Mouse (Mus musculus) forebrain, embryonic 11.5 days (tissue): Measurements from ENCODE around the gene Fam240a. TPM values are rescaled to one million over a fixed set of nuclear protein-coding genes. Genes with fewer than 3 reads are reported as not detected.

Experiments
- ATAC-seq: fragments of 200-750 bp; cut with Nextera tagmentation; replicated peaks from 2 replicates; pipeline ENCODE4 v1.8.0; 2017; ENCODE audit warnings: moderate TSS enrichment; ENCODE audit not compliant: low FRiP score
- DNase-seq: peaks from one replicate; pipeline ENCODE4 v3.0.0-alpha.2; 2017; ENCODE audit warnings: low spot score
- H3K27ac ChIP-seq: fragments of 300-500 bp; sonication (generic); 2 replicates; pipeline ENCODE4 v1.5.1; 2014; ENCODE audit warnings: low read depth, low read length
- H3K27me3 ChIP-seq: fragments of 300-500 bp; sonication (generic); 2 replicates; pipeline ENCODE4 v1.6.1; 2014; ENCODE audit warnings: mild to moderate bottlenecking, low read length, mixed read lengths; ENCODE audit not compliant: control insufficient read depth, insufficient read depth
- H3K36me3 ChIP-seq: fragments of 300-500 bp; sonication (generic); 2 replicates; pipeline ENCODE4 v1.6.1; 2014; ENCODE audit warnings: mild to moderate bottlenecking, low read length, moderate library complexity, mixed read lengths; ENCODE audit not compliant: control insufficient read depth, insufficient read depth
- H3K4me1 ChIP-seq: fragments of 300-500 bp; sonication (generic); replicated peaks from 2 replicates; pipeline ENCODE4 v1.6.1; 2014; ENCODE audit warnings: low read length, mixed read lengths; ENCODE audit not compliant: control insufficient read depth, insufficient read depth
- H3K4me2 ChIP-seq: fragments of 300-500 bp; sonication (generic); 2 replicates; pipeline ENCODE4 v1.6.1; 2014; ENCODE audit warnings: low read depth, mild to moderate bottlenecking, low read length, moderate library complexity, mixed read lengths; ENCODE audit not compliant: severe bottlenecking
- H3K4me3 ChIP-seq: fragments of 300-500 bp; sonication (generic); 2 replicates; pipeline ENCODE4 v1.5.1; 2014; ENCODE audit warnings: low read depth, low read length
- H3K9ac ChIP-seq: fragments of 300-500 bp; sonication (generic); 2 replicates; pipeline ENCODE4 v1.6.1; 2014; ENCODE audit warnings: low read length
- H3K9me3 ChIP-seq: fragments of 300-500 bp; sonication (generic); 2 replicates; pipeline ENCODE4 v1.6.1; 2016; ENCODE audit warnings: low read length, mixed read lengths; ENCODE audit not compliant: control insufficient read depth
- WGBS: fragments of 180-500 bp; shearing (Covaris S2); extraction: QIAGEN DNeasy Blood & Tissue Kit; methylation state at CpG from one replicate; pipeline ENCODE4 v1.1.7; 2014; 5-methylcytosine and 5-hydroxymethylcytosine counted together
- polyA plus RNA-seq: library from polyadenylated mRNA; unstranded; fragments of >200 nt; fragmentation: Nextera tagmentation; extraction: Ambion mirVana; gene quantifications from 2 replicates; pipeline ENCODE4 v1.2.1, GENCODE M21; 2014

The Fam240a gene
- polyA plus RNA-seq, 1 experiment from 2014 or later = not detected

DNA sequence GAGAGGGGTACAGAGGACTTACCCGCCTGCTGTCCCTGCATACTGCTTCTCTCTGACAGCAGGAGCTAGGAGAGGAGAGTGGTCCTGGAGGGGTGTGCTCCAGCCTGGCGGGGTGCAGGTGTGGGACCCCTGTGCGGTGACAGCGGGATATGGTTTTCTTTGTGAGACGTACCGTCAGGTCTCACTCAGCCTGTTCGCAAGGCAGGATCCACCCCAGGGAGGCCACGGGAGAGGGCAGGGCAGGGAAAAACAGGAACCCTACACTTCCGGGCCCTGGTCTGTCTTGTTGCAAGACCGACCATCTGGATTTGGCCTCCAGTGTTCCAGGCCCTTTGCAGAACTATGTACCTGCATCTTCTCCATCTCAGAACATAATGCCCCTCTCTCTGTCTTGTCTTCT lies 23.2 kb downstream of the Fam240a start:
- Histone ChIP-seq H3K4me2 (no peak overlapping the region), H3K27ac (no peak overlapping the region), H3K9ac (no peak overlapping the region), H3K4me3 (no peak overlapping the region), H3K36me3 (no peaks in the 10 kb centered on the region), H3K27me3 (no peaks in the 10 kb centered on the region), H3K4me1 (peaks cover 2% of the 10 kb centered on the region; the same call in 1 of the 2 replicates), H3K9me3 (no peaks in the 10 kb centered on the region)
- no peak for ATAC-seq
- WGBS = 66% methylated on average over 10 of the region's 10 CpGs
- DNase-seq = no peak

DNA sequence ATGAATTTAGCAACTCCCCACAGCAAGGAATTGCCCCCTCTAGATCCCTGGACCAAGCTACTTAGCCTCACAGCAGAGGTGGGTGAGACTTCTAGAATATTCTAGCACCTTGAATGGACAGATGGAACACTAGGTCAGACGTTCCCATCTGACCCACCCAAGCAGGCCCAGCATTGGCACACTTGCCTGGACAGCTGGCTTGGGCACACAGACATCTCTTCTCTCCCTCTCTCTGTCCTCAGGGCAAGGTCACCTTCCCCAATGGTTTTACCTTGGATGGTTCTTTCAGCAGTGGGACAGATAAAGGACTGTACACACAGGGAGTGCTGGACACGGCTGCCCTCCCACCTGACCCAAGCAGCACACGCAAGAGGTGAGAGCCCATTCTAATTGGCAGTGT lies 24.1 kb downstream of the Fam240a start:
- Histone ChIP-seq H3K4me3 (no peak overlapping the region), H3K4me2 (no peak overlapping the region), H3K9me3 (no peaks in the 10 kb centered on the region), H3K9ac (no peak overlapping the region), H3K36me3 (no peaks in the 10 kb centered on the region), H3K27me3 (no peaks in the 10 kb centered on the region), H3K4me1 (peaks cover 2% of the 10 kb centered on the region; the same call in 1 of the 2 replicates), H3K27ac (no peak overlapping the region)
- 87% methylated on average over 3 of the region's 3 CpGs for WGBS
- no peak for DNase-seq
- ATAC-seq = no peak

DNA sequence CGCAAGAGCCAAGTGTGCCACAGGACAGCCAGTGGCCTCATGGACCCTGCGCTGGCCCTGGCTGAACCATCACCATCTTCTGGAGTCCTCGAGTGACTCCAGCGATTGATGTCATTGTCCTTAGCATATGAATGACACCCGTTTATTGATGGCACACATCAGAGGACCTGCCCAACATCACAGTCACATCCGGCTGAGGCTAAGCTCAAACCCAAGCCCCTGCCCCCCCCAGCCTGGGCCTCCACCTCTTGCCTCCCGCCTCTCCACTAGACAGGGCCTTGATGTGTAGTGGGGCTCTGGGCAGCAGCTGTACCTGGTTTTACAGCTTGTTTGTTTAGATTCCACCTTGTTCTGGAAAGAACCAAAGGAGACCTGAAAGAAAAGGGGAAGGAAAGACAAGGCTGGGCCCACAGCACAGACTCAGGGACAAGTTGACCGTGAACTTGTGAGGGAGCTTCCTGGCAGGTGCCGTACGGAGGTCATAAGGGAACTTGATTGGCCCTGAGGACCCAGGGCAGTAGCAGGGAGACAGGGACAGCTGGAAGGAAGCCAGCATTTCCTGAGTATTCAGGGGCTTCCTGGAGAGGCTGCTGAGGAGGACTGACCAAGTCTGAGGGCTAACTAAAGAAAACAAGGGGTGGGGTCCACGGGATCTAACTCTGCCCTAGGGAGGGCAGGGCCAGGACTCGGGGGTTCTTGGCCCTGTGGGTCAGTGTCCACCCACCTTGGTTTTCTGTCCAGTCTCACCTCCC lies 25.4 kb downstream of the Fam240a start:
- no peak overlapping the region for H3K4me2 ChIP-seq
- H3K4me3 ChIP-seq = no peak overlapping the region
- H3K27me3 ChIP-seq = no peaks in the 10 kb centered on the region
- no peaks in the 10 kb centered on the region for H3K9me3 ChIP-seq
- WGBS = 88% methylated on average over 12 of the region's 12 CpGs
- no peak overlapping the region for H3K27ac ChIP-seq
- peaks cover under 1% of the 10 kb centered on the region; the same call in 1 of the 2 replicates for H3K4me1 ChIP-seq
- no peak for ATAC-seq
- no peak overlapping the region for H3K9ac ChIP-seq
- peak; percentile 48 for DNase-seq
- H3K36me3 ChIP-seq = no peaks in the 10 kb centered on the region

DNA sequence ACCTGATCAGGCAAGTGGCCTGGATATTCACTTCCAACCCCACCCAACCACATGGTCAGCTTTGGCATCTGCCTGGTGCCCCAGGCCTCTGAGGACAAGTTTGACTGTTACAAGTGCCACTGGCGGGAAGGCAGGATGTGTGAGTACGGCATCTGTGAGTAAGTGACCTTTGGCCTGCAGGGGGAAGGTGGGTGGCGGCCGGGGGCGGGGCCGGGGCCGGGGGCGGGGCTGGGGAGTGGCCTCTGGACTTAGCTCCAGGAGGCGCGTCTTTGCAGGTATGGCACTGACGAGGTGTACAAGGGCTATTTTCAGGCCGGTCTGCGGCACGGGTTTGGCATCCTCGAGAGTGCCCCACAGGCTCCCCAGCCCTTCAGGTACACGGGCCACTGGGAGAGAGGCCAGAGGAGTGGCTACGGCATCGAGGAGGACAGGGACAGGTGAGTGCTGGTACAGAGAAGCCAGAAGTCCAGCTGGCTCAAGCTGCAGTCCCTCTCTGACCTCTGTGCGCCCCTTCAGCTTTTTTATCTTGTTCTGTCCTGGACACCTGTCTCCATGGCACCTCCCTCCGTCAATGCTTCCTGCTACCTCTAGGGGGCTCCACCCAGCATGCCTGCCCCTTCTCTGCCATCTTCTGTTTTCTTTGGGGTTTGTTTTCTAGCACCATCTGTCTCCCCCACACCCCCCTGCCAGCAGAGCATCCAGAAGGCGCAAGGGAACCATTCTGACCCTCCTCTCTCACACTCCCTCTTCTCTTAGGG lies 26.5 kb downstream of the Fam240a start:
- Histone ChIP-seq H3K9ac (no peak overlapping the region), H3K27me3 (no peaks in the 10 kb centered on the region), H3K4me1 (no peaks in the 10 kb centered on the region), H3K36me3 (no peaks in the 10 kb centered on the region), H3K4me3 (no peak overlapping the region), H3K9me3 (no peaks in the 10 kb centered on the region), H3K27ac (no peak overlapping the region), H3K4me2 (no peak overlapping the region)
- ATAC-seq = no peak
- WGBS = 17% methylated on average over 21 of the region's 21 CpGs
- peak; percentile 55 for DNase-seq

DNA sequence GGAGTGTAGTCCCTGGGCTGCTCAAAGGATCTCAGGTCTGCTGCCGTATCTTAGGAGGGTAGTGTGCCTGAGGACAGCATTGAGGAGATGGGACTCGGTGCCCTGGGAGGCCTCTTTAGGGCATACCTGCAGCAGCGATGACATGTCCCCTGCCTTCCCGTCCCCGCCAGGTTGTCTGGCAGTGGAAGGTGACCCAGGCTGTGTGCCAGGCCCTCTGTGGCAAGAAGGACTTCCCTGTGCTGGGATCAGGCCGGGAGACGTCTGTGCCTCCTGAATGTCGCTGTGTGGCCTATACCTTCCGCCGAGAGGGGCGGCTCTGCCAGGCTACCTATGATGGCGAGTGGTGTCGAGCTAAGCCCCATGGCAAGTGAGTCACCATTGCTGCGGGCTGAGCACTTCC lies 27.7 kb downstream of the Fam240a start:
- no peak overlapping the region for H3K27ac ChIP-seq
- H3K9ac ChIP-seq = no peak overlapping the region
- no peaks in the 10 kb centered on the region for H3K27me3 ChIP-seq
- 87% methylated on average over 14 of the region's 14 CpGs for WGBS
- H3K4me1 ChIP-seq = no peaks in the 10 kb centered on the region
- no peak overlapping the region for H3K4me3 ChIP-seq
- H3K9me3 ChIP-seq = no peaks in the 10 kb centered on the region
- DNase-seq = peak; percentile 44
- ATAC-seq = no peak
- H3K36me3 ChIP-seq = no peaks in the 10 kb centered on the region
- H3K4me2 ChIP-seq = no peak overlapping the region

DNA sequence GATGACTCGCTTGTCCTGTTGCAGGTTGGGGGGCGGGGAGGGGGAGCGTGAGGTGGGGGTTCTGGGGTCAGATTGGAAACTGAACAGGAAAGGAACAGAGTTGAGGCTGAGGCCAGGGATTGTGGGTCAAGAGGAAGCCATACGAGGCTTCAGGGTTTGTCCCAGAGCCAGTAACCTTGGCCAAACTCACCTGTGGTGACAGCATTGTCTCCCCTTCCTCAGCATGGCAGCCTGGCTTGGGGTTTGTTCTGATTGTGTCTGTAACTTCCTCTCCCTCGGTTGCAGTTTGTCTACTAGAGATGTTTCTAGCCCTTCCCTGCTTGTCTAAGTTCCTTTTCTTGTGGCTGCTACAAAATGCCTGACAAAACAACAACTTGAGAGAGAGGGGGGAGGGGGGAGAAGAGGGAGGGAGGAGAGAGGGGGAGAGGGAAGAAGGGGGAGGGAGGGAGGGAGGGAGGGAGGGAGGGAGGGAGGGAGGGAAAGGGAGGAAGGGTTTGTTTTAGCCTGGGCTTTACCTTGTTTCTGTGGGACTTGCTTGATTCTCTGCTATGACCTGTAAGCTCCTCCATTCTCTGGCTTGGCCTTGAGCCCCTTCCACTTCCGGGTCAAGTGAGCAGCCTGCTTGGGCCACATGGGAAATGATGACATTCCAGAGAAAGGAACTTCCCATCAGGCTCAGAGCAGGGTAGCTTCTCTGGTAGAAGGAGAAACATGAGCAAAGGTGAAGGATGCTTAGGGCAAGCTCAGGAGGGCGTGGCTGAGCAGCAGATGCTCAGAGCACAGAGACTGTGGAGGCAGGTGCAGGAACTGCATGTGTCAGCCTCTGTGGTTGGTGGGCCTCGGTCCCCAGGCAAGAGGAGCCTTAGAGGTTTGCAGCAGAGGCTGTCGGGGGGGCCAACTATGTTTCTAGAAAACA lies 29.0 kb downstream of the Fam240a start:
- Histone ChIP-seq H3K4me1 (no peaks in the 10 kb centered on the region), H3K4me2 (no peak overlapping the region), H3K9ac (no peak overlapping the region), H3K27ac (no peak overlapping the region), H3K36me3 (no peaks in the 10 kb centered on the region), H3K27me3 (no peaks in the 10 kb centered on the region), H3K4me3 (no peak overlapping the region), H3K9me3 (no peaks in the 10 kb centered on the region)
- DNase-seq (no peak), ATAC-seq (no peak)
- WGBS = 62% methylated on average over 9 of the region's 9 CpGs

DNA sequence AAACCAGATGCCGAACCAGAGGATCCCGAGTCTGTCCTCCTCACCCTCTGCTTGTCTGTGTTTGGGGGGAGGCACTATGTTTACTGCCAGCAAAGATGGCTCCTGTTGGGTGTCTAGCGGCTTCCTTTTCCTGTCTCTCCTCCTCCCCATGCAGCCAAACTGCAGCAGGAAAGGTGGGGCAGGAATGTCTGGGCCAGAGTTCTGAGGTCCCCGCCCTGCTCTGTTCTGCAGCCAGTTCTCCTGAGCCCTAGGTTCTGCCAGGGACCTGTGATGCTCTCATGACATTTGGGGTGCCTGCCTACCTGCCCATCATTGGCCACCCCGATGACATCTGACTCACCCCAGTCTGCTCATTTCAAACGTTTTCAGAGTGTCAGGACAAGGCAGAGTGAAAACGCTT lies 34.7 kb downstream of the Fam240a start:
- ATAC-seq = no peak
- no peaks in the 10 kb centered on the region for H3K36me3 ChIP-seq
- no peak overlapping the region for H3K4me2 ChIP-seq
- DNase-seq = no peak
- H3K9me3 ChIP-seq = no peaks in the 10 kb centered on the region
- peaks cover 28% of the 10 kb centered on the region for H3K27me3 ChIP-seq
- H3K4me1 ChIP-seq = peaks cover 3% of the 10 kb centered on the region; the same call in 1 of the 2 replicates
- 77% methylated on average over 7 of the region's 7 CpGs for whole genome bisulfite sequencing
- H3K4me3 ChIP-seq = no peak overlapping the region
- H3K27ac ChIP-seq = no peak overlapping the region
- no peak overlapping the region for H3K9ac ChIP-seq

DNA sequence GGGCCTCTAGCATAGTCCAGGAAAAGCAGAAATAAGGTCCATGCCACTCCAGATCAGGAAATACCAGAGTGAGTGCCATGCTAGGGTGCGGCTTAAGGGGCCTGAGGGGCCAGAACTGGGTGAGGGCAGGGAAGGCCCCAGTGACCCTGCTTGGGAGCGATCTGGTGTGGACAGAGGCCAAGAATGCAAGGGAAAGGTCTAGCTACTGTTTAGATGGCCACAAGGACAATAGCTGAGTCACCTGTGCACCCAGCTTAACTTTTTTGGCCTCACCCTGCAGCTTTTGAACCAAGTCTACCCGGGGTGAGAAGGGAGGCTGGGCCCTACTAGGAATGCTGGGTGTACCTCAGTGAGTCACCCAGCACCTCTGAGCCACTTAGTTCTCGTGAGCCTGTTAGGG lies 35.9 kb downstream of the Fam240a start:
- Histone ChIP-seq H3K9ac (no peak overlapping the region), H3K9me3 (no peaks in the 10 kb centered on the region), H3K4me3 (no peak overlapping the region), H3K36me3 (no peaks in the 10 kb centered on the region), H3K4me1 (peaks cover 3% of the 10 kb centered on the region; the same call in 1 of the 2 replicates), H3K27me3 (peaks cover 28% of the 10 kb centered on the region), H3K4me2 (no peak overlapping the region), H3K27ac (no peak overlapping the region)
- DNase-seq (no peak), ATAC-seq (no peak)
- 79% methylated on average over 4 of the region's 4 CpGs for WGBS
